Mouse (Mus musculus) lung, adult 18-20 months (tissue): Measurements from ENCODE around the gene Tubgcp3.

Source experiments
- DNase-seq, 2 experiments: peaks; one replicate each; pipeline ENCODE4 v3.0.0; 2022; ENCODE audit warnings: mixed read lengths in 2 of 2

Gene Tubgcp3

DNA sequence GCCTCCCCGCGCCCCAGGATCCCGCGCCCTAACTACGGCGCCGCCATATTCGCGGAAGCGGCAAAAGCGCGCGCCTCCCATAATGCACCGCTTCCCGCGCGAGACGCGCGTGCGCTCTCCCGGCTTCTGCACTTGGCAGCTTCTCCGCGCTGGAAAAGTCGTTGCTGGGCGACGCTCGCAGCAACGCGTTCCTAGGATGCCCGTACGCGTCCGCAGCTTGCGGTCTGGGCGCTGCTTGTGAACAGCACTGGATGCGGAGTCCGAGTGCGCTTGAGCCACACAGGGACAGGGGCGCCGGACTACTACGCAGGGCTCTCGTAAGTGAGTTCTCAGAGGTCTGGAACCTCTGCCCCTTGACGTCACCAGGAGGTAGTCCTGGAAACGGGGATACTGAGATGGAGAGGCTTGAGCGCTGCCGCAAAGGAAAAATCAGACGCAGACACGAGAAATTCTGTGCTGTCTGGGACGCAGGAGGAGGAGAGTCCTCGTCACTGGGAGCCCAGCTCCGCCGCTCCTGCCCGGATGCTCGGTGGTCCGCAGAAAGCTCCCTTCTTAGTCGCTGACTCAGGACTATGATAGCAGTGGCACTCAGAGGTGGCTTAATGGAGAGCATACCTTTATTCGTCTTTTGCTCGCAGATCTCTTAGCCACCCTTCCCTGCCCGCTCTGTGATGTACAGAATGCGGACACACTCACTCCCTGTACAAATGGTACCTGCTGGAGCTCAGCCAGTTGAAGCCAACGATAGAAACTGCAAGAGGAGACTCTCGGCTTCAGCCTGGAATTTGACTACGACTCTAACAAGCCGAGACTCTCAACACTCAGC lies at the start of gene Tubgcp3:
Gene Tubgcp3 (minus strand): TSS at position 193 of the 826 bp plus-strand sequence.
- DNase-seq: peak; percentile 87 to 89

DNA sequence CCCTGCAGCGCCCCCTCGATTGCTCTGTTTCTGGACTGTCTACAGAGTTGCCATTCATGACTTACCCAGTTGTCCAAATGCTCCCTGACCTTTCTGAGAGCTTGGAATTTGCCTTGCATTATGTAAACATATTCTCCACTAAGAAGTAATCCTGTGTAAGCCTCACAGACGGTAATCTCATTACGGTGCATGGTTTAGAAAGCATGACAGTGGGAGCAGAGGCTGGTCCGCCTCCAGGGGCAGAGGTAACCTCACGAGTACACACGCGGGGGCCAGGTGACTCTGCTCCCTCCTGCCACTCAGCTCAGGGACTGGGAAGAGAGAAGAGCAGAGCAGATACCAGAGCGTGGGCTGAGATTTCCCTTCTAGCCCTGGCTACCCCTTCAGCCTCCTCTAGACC lies 47.0 kb upstream of the Tubgcp3 start:
- DNase-seq: peak in 1 of 2 experiments; percentile 31

DNA sequence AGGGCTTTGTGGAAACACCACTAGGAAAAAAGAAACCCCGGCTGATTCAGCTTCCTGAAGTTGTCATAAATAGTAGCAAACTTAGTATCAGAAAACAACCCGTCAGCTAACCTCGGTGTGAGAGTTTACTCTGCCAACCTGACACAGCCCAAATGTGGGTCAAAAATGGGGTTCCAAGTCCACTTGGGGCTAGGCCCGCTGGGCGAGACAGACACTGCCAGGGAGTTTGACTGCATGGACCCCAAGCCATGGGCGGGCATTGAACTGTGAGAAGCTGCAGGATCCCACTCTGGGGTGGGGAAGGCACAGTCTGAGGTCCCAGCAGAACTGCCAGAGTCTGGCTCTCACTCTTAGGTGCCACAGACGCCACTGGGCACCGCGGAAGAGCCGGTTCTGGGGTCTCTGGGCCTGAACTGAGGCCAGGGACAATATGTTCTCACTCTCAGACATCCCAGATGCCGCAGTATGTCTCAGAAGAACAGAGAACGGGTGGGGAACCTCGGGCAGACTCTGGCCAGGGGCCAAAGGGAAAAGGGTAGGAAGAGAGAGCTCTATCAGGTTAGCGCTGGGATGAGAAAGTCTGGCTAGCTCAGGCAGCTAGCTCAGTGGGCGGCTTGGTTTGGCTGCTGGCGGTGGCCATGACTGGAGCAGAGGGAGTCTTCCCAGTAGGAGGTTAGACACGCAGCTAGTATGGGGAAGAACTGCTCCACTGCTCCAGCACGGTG lies 44.0 kb upstream of the Tubgcp3 start:
- no peak for DNase-seq

DNA sequence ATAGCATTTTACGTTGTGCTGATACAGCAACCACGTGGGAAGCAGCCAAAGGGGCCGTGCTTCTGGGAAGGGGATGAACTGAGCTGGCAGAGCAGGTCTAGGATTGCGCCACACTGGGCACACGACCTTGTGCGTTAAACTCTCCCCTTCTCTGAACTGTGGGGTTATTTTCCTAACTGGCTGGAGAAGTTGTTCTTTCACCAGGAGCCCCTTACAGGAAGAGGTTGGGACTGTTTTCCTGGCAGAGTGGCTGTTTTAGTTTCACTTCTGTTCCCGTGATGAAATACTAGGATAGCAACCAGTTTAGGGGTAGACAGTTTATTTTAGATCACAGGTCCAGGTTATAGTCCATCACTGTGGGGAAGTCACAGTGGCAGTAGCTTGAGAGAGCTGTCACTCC lies 39.6 kb upstream of the Tubgcp3 start:
- peak; percentile 58 to 74 for DNase-seq

DNA sequence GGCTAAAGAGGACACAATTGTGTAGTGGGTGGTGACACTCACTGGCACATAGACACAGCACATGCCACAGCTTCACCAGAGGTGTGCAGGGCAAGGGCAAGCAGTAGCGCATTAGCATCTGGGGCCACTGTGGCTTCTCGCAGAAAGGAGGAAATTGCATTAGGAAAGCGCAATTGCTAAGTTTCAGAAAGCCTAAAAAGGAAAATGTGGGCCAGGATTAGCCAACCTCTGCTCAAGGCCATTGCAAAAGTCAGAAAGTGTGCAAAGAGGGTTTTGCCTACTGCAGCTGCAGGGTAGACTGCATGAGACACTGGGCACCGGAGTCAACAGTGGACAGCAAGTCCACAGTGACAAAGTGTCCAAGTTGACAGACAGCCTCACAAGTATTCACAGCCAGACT lies 31.5 kb upstream of the Tubgcp3 start:
- no peak for DNase-seq

DNA sequence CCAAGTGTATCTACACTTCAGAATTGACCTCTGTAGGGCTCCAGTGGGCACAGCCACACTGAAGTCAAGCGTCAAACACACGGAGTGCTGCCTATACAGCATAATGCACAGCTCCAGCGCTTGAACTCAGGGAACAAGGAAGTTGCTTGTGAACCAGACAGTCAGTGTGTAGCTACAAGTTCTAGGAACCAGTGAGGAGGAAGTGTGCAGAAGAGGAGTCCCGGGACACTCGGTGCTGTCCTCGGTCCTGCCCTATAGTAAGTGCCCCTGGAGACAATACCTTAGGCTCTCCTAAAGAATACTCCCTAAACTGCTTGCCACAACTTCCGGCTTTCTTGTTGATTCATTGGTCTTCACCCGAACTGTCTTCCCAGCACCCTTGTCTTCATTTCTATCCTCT lies 30.2 kb upstream of the Tubgcp3 start:
- no peak for DNase-seq

DNA sequence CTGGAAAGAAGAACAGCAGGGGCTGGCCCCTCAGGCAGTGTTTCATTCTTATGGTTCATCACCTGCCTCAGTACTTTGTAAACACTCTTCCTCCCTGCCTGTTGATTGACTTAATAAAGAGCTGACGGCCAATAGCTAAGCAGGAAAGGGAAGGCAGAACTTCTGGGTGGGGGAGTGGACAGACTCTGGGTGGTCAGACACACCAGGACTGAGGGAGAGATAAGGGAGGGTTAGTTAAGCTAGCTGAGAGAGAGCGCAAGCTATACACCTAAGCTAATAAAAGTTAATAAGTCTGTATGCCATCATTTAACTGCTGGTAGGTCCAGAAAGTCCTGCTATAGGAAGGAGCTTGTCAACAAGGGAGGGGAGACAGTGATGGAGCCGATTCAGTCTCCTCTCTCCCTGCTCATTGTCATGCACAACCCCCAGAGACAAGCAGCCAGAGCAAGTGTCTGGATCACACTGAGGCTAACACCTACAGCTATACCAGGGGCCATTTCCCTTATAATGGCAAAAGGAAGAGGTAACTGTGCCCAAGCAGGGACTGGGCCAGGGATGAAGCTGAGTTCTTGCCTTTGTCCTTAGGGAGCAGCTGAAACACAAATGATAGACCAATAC lies 26.7 kb upstream of the Tubgcp3 start:
- no peak for DNase-seq

DNA sequence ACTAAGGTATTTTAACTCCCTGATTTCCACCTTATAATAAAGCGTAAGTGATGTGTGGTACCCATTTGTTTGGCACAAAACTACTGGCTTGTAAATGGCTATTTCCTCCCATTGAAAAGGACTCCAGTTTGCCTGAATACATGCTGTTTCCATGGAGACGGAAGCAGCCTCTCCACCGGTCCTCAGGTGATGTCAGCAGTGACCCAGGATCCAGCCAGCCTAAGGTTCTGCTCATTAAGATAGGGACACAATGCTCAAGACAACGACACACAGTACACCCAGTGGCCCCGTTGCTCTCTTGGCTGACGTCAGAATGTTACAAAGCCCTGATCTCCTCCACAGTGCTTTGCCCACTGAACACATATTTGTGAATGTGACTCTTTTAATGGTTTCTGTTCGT lies 16.8 kb upstream of the Tubgcp3 start:
- DNase-seq: no peak

DNA sequence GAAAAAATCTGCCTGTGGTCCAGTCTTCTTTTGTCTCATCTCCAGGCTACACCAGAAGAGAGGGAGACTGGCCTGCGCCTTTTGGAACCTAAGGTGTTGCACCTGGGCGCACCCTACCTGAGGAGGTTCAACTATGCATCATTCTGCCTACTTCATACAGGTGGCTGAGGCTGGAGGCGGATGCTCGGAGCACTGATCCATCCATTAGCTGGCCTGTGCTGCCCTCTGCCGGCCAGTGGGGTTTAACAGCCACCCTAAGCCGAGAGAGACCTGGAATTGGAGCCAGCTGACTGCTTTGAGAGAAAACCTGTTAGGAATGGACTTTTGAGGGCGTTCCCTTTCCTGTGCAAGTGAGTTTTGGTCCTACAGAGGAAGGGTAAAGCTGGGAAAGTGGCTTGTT lies 5.5 kb upstream of the Tubgcp3 start:
- peak; percentile 76 to 81 for DNase-seq

DNA sequence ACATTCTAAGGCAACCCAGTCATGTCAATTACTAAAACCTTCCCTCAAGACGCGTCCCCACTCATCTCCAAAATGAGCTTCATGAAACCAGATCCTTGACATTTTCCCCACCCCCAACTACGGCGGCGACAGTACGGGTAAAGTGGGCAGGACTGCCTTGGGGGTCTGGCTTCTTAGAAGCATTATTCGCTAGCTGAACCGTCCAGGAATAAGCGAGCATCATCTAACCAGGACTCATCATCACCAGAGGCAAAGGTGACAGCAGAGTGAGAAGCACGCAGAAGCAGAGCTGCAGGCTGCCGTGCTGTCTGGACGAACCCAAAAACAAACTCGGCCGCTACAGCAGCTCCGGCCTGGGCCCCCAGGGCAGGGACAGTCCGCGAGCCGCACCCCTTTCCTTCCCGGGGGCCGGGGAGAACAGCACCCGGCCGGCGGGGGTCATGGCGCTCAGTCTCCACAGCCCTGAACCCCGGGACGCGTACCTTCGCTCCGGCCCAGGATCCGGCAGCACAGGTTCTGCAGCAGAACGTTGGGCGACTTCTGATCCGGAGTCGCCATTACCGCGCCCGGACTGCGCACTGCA lies 484 bp downstream of the Tubgcp3 start:
- DNase-seq: no peak

DNA sequence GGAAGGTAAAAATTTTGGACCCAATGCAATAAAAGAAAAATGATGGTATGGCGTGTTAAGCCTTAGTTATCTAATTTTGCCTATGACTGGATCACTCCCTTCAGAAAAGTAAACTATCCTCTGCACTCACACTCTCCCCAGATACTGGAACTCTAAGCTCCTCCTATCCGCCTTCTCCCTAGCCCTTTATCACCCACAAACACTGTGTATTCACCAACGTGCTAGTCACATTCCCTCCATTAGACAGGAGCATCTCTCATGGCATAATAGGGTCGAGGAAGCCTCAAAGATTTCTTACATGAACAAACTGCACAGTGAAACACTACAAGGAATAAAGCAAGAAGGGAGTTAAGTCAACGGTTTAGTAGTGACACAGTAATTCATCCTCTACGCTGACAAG lies 1.1 kb downstream of the Tubgcp3 start:
- DNase-seq: no peak

DNA sequence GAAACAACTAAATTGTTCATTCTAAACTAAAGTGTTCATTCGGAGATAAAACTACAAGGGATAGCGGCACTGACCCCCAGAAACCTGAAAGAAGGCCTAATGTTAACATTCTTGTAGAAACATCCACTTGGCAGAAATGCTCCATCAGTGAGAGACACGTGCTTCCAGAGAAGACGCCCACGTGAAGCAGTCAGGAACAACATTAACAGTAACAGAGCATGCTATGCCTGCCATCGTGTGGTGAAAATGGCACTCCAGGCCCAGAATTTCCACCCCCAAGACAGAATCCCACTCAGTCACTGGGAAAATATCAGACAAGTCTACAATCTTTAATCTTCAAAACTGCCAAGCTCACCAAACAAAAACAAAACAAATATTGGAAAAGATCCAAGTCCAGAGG lies 3.2 kb downstream of the Tubgcp3 start:
- DNase-seq: peak; percentile 30 to 53

DNA sequence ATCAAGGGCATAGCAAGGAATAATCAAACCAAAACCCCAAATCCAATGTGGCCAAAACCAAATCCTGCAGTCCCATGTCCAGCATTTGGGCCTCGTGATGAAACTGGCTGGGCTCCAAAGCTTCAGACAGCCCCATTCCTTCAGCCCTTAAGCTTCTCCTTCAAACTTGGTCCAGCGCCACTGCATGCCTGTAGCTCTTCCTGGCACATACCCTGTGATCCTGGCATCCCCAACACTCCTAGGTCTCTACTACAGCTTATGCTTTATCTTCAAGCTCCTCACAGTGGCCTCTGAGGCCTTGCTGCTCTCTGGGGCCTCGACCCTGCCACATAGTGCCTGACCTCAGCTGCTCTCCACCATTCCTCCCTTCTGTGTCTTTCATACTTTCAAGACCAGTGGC lies 5.5 kb downstream of the Tubgcp3 start:
- peak; percentile 59 to 69 for DNase-seq

DNA sequence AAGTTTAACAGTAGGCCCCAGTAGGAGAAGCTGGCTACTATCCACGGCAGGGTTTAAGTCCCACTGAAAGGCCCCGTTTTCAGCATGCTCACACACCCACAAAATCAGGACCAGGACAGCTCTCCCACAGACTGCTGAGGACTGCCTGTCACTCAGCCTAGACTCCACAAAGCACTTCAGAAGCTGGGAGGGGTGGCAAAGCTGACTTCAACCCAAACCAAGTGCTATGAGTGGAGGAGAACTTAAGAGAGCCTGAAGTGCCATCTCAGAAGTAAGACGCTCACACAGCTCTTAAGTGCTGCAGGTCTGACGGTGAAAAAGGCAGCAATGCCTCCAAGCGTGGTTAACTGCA lies 9.0 kb downstream of the Tubgcp3 start:
- DNase-seq: peak; percentile 61 to 74

DNA sequence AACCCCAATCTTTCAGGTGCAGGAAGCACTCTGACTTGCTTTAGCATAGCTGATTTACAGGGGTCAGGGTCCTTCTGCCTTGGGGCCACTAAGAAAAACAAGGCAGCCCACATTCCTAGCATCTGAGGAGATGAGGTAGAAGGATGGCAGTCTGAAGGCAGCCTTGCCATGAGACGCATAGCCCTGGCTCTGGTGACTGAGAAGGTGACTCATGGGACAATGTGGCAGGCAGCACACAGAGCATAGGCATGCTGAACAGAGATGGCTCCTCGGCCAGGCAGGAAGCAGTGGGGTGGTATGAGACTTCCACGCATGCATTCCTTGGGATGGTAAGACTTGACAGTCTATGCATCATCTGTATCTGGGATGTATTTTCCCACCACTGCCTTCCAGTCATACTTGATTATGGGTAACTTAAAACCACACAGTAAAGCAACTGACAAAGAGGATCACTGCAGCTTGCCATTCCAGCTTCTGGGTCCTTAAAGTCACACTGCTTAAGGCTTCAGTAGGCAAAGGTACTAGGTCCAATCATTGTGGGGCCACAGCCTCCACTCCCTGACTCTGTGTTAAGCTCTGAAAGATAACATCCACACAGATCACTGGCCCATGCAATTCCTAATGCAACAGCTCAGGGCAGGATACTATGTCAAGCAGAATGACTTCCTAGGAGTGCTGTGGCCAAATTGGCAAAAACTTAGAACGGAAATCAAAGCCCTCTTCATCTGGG lies 9.5 kb downstream of the Tubgcp3 start:
- DNase-seq: no peak

DNA sequence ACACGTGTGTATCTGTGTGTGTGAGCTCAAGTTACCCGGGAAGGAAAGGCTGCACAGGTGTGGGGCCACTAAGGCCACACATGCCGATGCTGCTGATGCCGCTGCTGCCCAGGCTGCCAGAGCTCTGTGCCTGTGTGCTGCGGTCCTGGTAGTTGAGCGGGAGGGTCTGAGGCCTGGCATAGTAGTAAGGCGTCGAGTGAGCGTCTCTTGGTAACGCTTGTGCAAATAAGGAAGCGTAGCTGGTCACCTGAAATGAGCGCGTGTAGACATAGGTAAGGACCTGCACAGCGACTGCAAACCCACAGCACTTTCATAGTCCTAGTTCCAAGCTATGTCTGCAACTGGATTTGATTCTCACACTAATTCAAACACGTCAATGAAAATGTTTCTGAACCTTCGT lies 14.6 kb downstream of the Tubgcp3 start:
- DNase-seq: peak; percentile 11 to 36

DNA sequence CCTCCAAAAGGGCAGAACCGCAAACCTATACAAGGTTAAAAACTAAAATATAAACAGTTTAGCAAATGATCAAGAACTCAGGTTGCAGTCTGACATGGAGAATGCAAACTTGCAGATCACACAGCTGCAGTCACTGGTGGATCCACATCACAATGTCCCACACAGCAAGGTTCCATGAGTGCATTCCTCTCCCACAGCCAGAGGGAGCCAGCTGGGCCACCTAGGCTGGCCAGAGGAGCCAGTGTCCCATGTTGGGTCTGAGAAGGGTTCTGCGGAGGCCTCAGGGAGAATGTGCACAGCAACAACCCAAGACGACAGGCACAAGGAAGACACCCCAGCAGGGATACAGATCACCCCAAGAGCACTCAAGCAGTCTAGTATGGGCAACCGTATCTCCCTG lies 20.8 kb downstream of the Tubgcp3 start:
- DNase-seq: no peak

DNA sequence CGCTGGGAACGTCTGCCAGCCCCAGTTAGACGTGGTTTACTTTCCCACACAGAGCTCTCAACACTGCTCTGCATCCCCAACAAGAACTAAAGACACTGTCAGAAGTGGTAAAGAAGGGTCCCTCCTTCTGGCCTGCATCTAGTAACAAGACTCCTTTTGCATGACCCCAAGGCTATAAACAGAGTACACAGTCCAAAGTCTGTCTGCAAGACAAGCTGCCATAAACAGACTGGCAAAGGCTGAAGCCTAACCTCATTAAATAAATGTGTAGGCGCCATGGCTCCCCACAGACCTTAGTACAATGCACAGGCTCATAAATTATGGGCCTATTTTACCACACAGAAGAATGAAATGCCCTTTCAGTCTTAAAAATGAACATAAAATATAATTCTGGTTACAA lies 21.6 kb downstream of the Tubgcp3 start:
- no peak for DNase-seq

DNA sequence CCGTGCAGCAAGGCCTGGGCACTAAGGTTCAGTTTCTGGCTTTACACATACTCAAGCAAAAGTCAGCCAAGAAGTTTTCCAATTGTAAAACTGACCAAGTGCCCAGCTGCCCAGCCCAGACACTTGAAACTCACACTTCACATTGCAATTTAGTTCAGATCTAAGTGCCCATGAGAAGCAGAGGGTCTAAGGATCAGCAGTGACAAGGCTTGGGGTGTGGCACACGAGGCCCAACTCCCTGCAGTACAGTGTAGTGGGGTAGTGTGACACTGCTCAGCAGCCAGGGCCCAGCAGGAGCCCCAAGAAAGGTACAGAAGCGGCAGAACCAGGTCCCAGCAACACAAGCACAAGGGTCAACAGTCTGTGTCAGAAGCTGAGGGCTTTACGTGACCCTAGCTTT lies 23.1 kb downstream of the Tubgcp3 start:
- DNase-seq: peak; percentile 26 to 51

DNA sequence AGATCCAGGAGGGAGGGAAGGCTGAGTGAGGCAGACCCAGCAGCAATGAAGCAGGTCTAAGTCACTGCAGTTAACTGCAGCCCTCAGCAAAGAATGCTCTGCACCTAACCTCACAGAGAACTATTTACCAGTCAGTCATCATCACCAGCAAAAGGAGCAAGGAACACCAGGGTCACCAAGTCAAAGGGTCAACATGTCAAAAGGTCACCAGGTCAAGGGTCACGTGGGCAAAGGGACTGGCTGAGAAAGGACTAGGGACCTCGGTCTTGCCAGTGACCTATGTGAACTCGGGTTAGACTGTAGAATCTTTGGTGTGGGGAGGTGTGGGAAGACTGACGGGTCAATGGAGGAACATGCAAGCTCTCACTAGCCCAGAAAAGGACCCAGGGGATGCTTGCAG lies 25.5 kb downstream of the Tubgcp3 start:
- no peak for DNase-seq

DNA sequence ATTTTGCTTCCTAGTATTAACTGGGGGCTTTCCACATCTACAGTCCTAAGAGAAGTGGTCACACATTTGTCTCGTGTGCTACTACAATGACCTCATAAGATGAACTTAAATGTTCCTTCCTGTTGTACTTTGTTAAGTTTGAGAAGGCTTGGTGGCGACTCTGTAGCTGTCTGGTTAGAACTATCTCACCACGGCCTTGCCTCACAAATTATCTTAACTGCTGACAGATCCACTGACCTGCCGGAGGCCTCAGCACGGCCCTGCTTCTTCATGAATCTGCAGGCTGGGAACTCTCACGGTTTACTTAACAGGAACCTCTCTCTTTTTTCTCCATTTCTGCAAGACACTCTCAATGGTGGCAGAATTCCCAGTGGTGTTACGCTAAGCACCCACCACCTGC lies 27.2 kb downstream of the Tubgcp3 start:
- no peak for DNase-seq

DNA sequence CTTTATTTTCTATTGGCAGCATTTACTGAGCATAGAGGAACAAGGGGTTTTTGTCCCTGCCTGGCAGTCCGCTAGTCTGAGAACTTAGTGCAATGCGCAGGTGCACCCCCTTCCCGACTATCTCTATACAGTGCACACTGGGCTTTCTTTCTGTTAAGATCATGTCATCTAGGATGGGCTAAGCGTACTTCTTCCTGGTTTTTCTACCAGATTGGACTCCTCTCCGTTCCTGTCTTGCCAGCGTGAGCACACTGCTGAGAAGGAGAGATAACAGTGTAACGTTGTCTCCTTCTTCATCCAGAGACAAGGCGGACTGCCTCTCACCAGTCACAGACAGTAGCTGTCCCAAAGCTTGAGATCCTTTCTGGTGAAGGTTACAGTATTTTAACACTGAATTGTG lies 27.7 kb downstream of the Tubgcp3 start:
- no peak for DNase-seq

DNA sequence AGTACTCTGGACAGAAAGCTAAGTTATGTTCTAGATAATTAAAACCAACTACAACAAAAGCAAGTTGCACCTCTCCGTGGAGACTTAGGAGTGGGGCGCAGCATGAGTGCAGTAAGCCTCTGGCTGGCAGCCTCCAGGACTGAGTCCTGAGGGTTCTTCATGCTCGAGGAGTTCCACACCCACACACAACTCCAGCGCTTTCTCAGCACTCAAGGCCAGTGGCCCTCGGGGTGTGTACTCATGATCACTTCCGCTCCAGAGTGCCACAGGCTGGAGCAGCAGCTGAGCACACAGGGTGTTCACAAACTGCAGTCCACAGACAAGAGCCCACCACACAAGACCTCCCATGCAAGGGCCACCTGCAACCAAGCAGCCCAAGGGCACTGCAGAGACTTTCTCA lies 30.5 kb downstream of the Tubgcp3 start:
- peak; percentile 41 to 59 for DNase-seq
